ENCODE assay signal across 14 mouse cellular contexts in genomic region chr17:25257804-25258261, GRCm38 (mm10). TPM values are rescaled to one million over a fixed set of nuclear protein-coding genes. Genes with fewer than 3 reads are reported as not detected.
DNase-seq lines count a peak whose midpoint lies in the region; ATAC-seq and TF ChIP-seq lines count a peak whose summit lies in the region.
"Had no signal": no experiment of that assay in that cellular context is flagged by ENCODE, and none has a peak within 500 bp of the region (broad histone marks: within the 10 kb centered on the region; RNA-seq: fewer than 3 reads in every experiment).

No protein-coding gene starts in this region.

- TF ChIP-seq POLR2A in small intestine, adult 2 months (IDR thresholded peaks at IDR 0.05; ENCODE audit: low read depth, low read length), result no peak

- no peak overlapping the region for H3K4me3 ChIP-seq in lung, postnatal 0 days (ENCODE audit: low read depth, low read length)
- no peak overlapping the region for H3K4me3 ChIP-seq in small intestine, adult 2 months (ENCODE audit: low read depth, low read length)
- H3K4me3 ChIP-seq: heart, embryonic 10.5 days had no signal

- H3K27ac ChIP-seq in lung, postnatal 0 days (ENCODE audit: low read length), result no peak overlapping the region
- 0 out of 2 replicates have a peak overlapping the region, but pooled peaks have one; percentile 19 for H3K27ac ChIP-seq in small intestine, adult 2 months (ENCODE audit: insufficient read depth, low read depth, low read length)
- H3K27ac ChIP-seq: heart, embryonic 10.5 days had no signal

- intact Hi-C loops in heart, postnatal 25 days (cut with DNase I), result no loop called here

- no peak for TF ChIP-seq CTCF in lung, postnatal 0 days (IDR thresholded peaks at IDR 0.05)
- no peak for TF ChIP-seq CTCF in small intestine, adult 2 months (IDR thresholded peaks at IDR 0.05; ENCODE audit: extremely low read depth, insufficient read length, insufficient replicate concordance, low read depth, low read length)

- no peak overlapping the region for H3K4me2 ChIP-seq in lung, postnatal 0 days (replicated peaks; ENCODE audit: low read depth, low read length)

- peaks cover 7% of the 10 kb centered on the region; the same call in 1 of the 2 replicates for H3K4me1 ChIP-seq in lung, postnatal 0 days (ENCODE audit: insufficient read depth, low read depth, low read length)
- H3K4me1 ChIP-seq in small intestine, adult 2 months (ENCODE audit: control insufficient read depth, insufficient read depth, insufficient read length, low read length), result peaks cover 6% of the 10 kb centered on the region

- peaks cover 5% of the 10 kb centered on the region for H3K36me3 ChIP-seq in lung, postnatal 0 days (ENCODE audit: insufficient read depth, low read length)
- peaks cover 12% of the 10 kb centered on the region for H3K36me3 ChIP-seq in small intestine, adult 2 months (ENCODE audit: control insufficient read depth, insufficient read depth, low read length)

- H3K27me3 ChIP-seq in lung, postnatal 0 days (replicated peaks; ENCODE audit: insufficient read depth, low read length), result peaks cover 5% of the 10 kb centered on the region; the same call in 1 of the 2 replicates
- peaks cover 17% of the 10 kb centered on the region for H3K27me3 ChIP-seq in small intestine, adult 2 months (ENCODE audit: control insufficient read depth, insufficient read depth, low read length)

- ATAC-seq in lung, postnatal 0 days, result peak; percentile 20; the same call in 1 of the 2 replicates
- peak; percentile 60 for ATAC-seq in activated CD4-positive, CD25-positive, alpha-beta regulatory T cell, adult 4 months
- ATAC-seq: liver, postnatal 0 days had no signal

- 49% methylated on average over 6 of the region's 6 CpGs for WGBS in lung, postnatal 0 days
- 43% methylated on average over 6 of the region's 6 CpGs for WGBS in small intestine, adult 2 months

- H3K9ac ChIP-seq in lung, postnatal 0 days (replicated peaks; ENCODE audit: low read depth), result no peak overlapping the region
- H3K9ac ChIP-seq: liver, postnatal 0 days had no signal

- TF ChIP-seq EP300 in lung, postnatal 0 days (IDR thresholded peaks at IDR 0.05), result no peak

- no peaks in the 10 kb centered on the region for H3K9me3 ChIP-seq in lung, postnatal 0 days (ENCODE audit: low read length)
- H3K9me3 ChIP-seq: heart, embryonic 10.5 days had no signal

- DNase-seq in lung, postnatal 0 days (ENCODE audit: low spot score), result peak; percentile 36
- DNase-seq in lung, postnatal 14 days, result no peak
- DNase-seq in CD4-positive helper T cell, adult 2 months (ENCODE audit: low read depth, low spot score), result peak; percentile 84
- no peak for DNase-seq in heart, postnatal 25 days (ENCODE audit: low spot score)
- DNase-seq in urinary bladder, adult 2 months (ENCODE audit: low spot score), result no peak
- no peak for DNase-seq in cerebellum, adult 11 months
- DNase-seq: cerebellum, adult 18-20 months; liver, postnatal 0 days; right cerebral cortex, postnatal 14 days had no signal

RNA-seq across cellular contexts. Expression of gene Baiap3, which starts 1.7 kb away (rescaled TPM):
- polyA plus RNA-seq in lung, postnatal 0 days (2015; fragmentation: Nextera tagmentation; extraction: Ambion mirVana), result 2.6 and 2.8 TPM in 2 replicates
- polyA plus RNA-seq in activated CD4-positive, CD25-positive, alpha-beta regulatory T cell, adult 4 months (2017; shearing (Covaris generic)), result 1 to 10 TPM; 1.4 to 8.5 TPM
- polyA plus RNA-seq in small intestine, adult 2 months (2012; rRNA removed), result 10.1 TPM in 2 replicates
- under 1 TPM; 0.55 to 0.61 TPM for total RNA-seq in heart, postnatal 25 days (2021)
- polyA plus RNA-seq in urinary bladder, adult 2 months (2012; rRNA removed), result 8.7 and 11.1 TPM in 2 replicates

RNA-seq across cellular contexts. Expression of gene Ube2i, which starts 16.6 kb away (rescaled TPM):
- polyA plus RNA-seq in lung, postnatal 0 days (2015; fragmentation: Nextera tagmentation; extraction: Ambion mirVana), result 456 and 477 TPM in 2 replicates
- polyA plus RNA-seq in activated CD4-positive, CD25-positive, alpha-beta regulatory T cell, adult 4 months (2017; shearing (Covaris generic)), result 100 to 1,000 TPM; 368 to 405 TPM
- 24.8 and 50.8 TPM in 2 replicates for polyA plus RNA-seq in small intestine, adult 2 months (2012; rRNA removed)
- 10 to 100 TPM; 91.6 to 97.5 TPM for total RNA-seq in heart, postnatal 25 days (2021)
- polyA plus RNA-seq in urinary bladder, adult 2 months (2012; rRNA removed), result 322 and 393 TPM in 2 replicates

RNA-seq across cellular contexts. Expression of gene Tsr3, which starts 17.9 kb away (rescaled TPM):
- polyA plus RNA-seq in lung, postnatal 0 days (2015; fragmentation: Nextera tagmentation; extraction: Ambion mirVana), result 33.0 and 37.2 TPM in 2 replicates
- polyA plus RNA-seq in activated CD4-positive, CD25-positive, alpha-beta regulatory T cell, adult 4 months (2017; shearing (Covaris generic)), result 10 to 100 TPM; 27.7 to 32.1 TPM
- polyA plus RNA-seq in small intestine, adult 2 months (2012; rRNA removed), result 6.8 and 13.3 TPM in 2 replicates
- total RNA-seq in heart, postnatal 25 days (2021), result 1 to 10 TPM; 7.4 to 8.7 TPM
- 28.2 and 35.6 TPM in 2 replicates for polyA plus RNA-seq in urinary bladder, adult 2 months (2012; rRNA removed)

RNA-seq across cellular contexts. Expression of gene Gnptg, which starts 17.9 kb away (rescaled TPM):
- polyA plus RNA-seq in lung, postnatal 0 days (2015; fragmentation: Nextera tagmentation; extraction: Ambion mirVana), result 68.3 and 74.5 TPM in 2 replicates
- polyA plus RNA-seq in activated CD4-positive, CD25-positive, alpha-beta regulatory T cell, adult 4 months (2017; shearing (Covaris generic)), result 10 to 100 TPM; 44.3 to 57.7 TPM
- 21.0 and 29.3 TPM in 2 replicates for polyA plus RNA-seq in small intestine, adult 2 months (2012; rRNA removed)
- total RNA-seq in heart, postnatal 25 days (2021), result 10 to 100 TPM; 10.8 to 12.3 TPM
- 43.2 and 48.8 TPM in 2 replicates for polyA plus RNA-seq in urinary bladder, adult 2 months (2012; rRNA removed)

RNA-seq across cellular contexts. Expression of gene Prss34, which starts 40.4 kb away (rescaled TPM):
- 2.9 and 3.5 TPM in 2 replicates for polyA plus RNA-seq in lung, postnatal 0 days (2015; fragmentation: Nextera tagmentation; extraction: Ambion mirVana)
- polyA plus RNA-seq in activated CD4-positive, CD25-positive, alpha-beta regulatory T cell, adult 4 months (2017; shearing (Covaris generic)), result not detected
- not detected in 2 replicates for polyA plus RNA-seq in small intestine, adult 2 months (2012; rRNA removed)
- under 1 TPM; 0.22 to 0.29 TPM for total RNA-seq in heart, postnatal 25 days (2021)
- polyA plus RNA-seq in urinary bladder, adult 2 months (2012; rRNA removed), result 0.28 and 0.40 TPM in 2 replicates
- total RNA-seq: left cerebral cortex, postnatal 36 days had no signal
- polyA plus RNA-seq: heart, embryonic 10.5 days; large intestine, adult 2 months had no signal

Comparison
In these comparisons a context has a peak if more than half of its experiments do, and no peak if none do; other contexts are left out.
1. DNase-seq: peak in lung, postnatal 0 days (single experiment) and CD4-positive helper T cell, adult 2 months (single experiment); none in lung, postnatal 14 days (single experiment), heart, postnatal 25 days (single experiment), urinary bladder, adult 2 months (single experiment) and cerebellum, adult 11 months (single experiment).